Mouse (Mus musculus) forebrain, embryonic 10.5 days (tissue): ENCODE data around the gene 4930544D05Rik. TPM values are rescaled to one million over a fixed set of nuclear protein-coding genes. Genes with fewer than 3 reads are reported as not detected.
A peak's percentile ranks its signal among the peaks of the same experiment; 100 is the strongest.

Source experiments
- DNase-seq: peaks from one replicate; pipeline ENCODE4 v3.0.0-alpha.2; 2017; ENCODE audit warnings: low spot score; ENCODE audit errors: extremely low spot score
- H3K27ac ChIP-seq: fragments of 300-500 bp; sonication (generic); 2 replicates; pipeline ENCODE4 v1.5.1; 2016; ENCODE audit warnings: mild to moderate bottlenecking
- H3K27me3 ChIP-seq: fragments of 300-500 bp; sonication (generic); 2 replicates; pipeline ENCODE4 v1.6.1; 2016; ENCODE audit warnings: mild to moderate bottlenecking; ENCODE audit not compliant: poor library complexity, severe bottlenecking
- H3K36me3 ChIP-seq: fragments of 300-500 bp; sonication (generic); replicated peaks from 2 replicates; pipeline ENCODE4 v1.6.1; 2016; ENCODE audit warnings: mild to moderate bottlenecking, moderate library complexity
- H3K4me1 ChIP-seq: fragments of 300-500 bp; sonication (generic); 2 replicates; pipeline ENCODE4 v1.6.1; 2016
- H3K4me3 ChIP-seq: fragments of 300-500 bp; sonication (generic); 2 replicates; pipeline ENCODE4 v1.5.1; 2016; ENCODE audit warnings: mild to moderate bottlenecking, moderate library complexity
- H3K9me3 ChIP-seq: fragments of 300-500 bp; sonication (generic); 2 replicates; pipeline ENCODE4 v1.6.1; 2016; ENCODE audit warnings: mild to moderate bottlenecking, moderate library complexity
- WGBS: fragments of 180-500 bp; shearing (Covaris S2); methylation state at CpG from one replicate; pipeline ENCODE4 v1.1.7; 2016; 5-methylcytosine and 5-hydroxymethylcytosine counted together
- polyA plus RNA-seq: library from polyadenylated mRNA; unstranded; fragments of >200 nt; fragmentation: Nextera tagmentation; extraction: Ambion mirVana; gene quantifications from 2 replicates; pipeline ENCODE4 v1.2.1, GENCODE M21; 2016

Gene 4930544D05Rik
- polyA plus RNA-seq, 1 experiment from 2014 or later, result not detected

DNA sequence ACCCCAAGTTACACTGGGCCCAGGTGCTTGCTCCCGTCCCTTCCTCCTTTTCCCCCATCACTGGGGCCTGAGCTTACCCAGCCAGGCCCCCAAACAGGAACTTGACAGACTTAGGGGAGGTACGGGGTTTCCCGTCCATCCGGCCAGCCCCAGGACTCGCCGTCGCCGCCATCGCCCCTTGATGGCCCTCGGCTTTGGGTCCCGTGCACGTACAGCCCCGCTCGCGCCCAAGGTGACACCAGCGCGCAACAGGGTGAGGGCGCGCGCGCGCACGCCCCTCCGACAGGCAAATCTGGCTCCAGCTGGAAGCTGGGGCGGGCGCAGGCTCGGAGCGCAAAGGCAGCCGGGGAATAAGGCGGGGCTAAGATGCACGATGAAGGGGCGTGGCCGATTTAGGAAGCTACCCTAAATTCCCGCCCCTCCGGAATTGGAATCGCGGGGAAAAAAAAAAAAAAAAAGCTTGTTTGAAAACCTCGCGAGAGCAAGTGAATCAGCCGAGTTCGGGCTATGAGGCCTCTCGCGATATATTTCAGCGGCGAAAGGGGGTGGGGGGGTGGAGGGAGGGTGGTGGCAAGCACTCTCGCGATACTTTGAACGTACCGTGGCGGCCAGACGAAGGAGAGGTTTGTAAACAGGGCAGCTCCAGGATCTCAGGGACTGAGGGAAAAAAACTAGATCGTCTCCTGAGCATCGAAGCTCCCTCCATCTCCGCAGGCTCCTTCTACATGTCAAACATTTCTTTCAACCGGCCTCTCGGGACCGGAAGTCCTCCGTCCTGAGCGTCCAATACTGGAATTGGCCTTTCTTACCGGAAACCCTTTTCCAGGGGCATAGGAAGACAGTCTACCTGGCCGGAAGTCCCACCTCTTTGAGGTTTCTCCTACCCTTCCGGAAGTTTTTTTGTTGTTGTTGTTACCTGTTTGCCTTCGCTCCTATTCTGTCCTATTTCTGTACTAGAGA, 31.3 kb downstream of the 4930544D05Rik start, which contains the start of the genes Rnf167 and Slc25a11:
Gene Rnf167, plus strand, starts transcription at position 545 of the 960 bp plus-strand sequence.
Gene Slc25a11, minus strand, starts transcription at position 789 of the 960 bp plus-strand sequence.
- peaks cover 56% of the 10 kb centered on the region for H3K4me1 ChIP-seq
- H3K9me3 ChIP-seq, result no peaks in the 10 kb centered on the region
- H3K27ac ChIP-seq, result peak within 1 kb of the TSS; percentile 95
- no peaks in the 10 kb centered on the region for H3K27me3 ChIP-seq
- under 1% methylated on average over 63 of the region's 63 CpGs for WGBS
- H3K4me3 ChIP-seq, result peak within 1 kb of the TSS; percentile 84
- H3K36me3 ChIP-seq, result peaks cover 72% of the 10 kb centered on the region
- peak; percentile 97 for DNase-seq

GRCm38 (mm10) chr11:70647716-70648420, 32.2 kb downstream of the 4930544D05Rik start:
- WGBS, result 5% methylated on average over 28 of the region's 28 CpGs
- Histone ChIP-seq H3K4me3 (peak overlapping the region; percentile 84), H3K4me1 (peaks cover 65% of the 10 kb centered on the region), H3K9me3 (no peaks in the 10 kb centered on the region), H3K27ac (peak overlapping the region; percentile 95), H3K36me3 (peaks cover 78% of the 10 kb centered on the region), H3K27me3 (no peaks in the 10 kb centered on the region)
- no peak for DNase-seq

DNA sequence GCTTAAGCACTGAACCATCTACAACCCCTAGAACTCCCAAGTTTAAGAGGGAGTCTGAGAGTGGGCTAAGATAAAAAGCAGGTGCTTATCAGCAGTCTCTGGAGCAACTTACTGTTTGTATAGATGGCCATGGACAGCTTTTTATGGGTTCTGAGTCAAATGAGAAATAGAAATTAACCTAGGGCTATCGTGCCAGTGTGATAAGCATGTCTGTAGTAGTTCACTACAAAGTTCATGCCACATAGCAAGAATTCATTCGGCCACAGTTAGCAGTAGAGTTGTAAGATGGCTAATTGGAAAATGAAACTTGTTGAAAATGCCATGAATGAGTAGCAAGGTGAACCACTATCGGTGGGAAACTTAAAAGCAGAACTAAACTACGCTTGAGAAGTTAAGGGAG, 32.9 kb downstream of the 4930544D05Rik start:
- no peaks in the 10 kb centered on the region for H3K9me3 ChIP-seq
- H3K27ac ChIP-seq, result no peak overlapping the region
- no peaks in the 10 kb centered on the region for H3K27me3 ChIP-seq
- H3K36me3 ChIP-seq, result peaks cover 75% of the 10 kb centered on the region
- H3K4me3 ChIP-seq, result peak overlapping the region; percentile 84
- no peak for DNase-seq
- 84% methylated on average over 4 of the region's 4 CpGs for WGBS
- H3K4me1 ChIP-seq, result peaks cover 69% of the 10 kb centered on the region

DNA sequence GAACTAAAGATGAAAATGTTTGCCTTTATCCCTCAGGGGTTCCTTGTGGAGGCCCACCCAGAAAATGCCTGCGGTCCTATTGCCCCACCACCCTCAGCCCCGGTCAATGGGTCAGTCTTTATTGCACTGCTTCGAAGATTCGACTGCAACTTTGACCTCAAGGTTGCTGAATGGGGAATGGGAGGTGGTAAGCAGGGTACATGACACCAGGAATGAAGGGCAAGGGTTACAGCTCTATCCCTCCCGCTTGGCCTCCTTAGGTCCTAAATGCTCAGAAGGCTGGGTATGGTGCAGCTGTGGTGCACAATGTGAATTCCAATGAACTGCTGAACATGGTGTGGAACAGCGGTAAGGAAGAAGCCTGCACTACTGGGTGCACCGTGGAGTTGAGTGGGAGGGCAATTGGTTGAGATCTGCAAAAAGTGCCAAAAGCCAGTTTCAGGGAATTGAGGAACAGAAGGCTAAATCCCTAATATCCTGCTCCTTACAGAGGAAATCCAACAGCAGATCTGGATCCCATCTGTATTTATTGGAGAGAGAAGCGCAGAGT, 33.6 kb downstream of the 4930544D05Rik start:
- Histone ChIP-seq H3K27ac (no peak overlapping the region), H3K4me3 (peak overlapping the region; percentile 84), H3K36me3 (peaks cover 68% of the 10 kb centered on the region), H3K4me1 (peaks cover 69% of the 10 kb centered on the region), H3K9me3 (no peaks in the 10 kb centered on the region), H3K27me3 (no peaks in the 10 kb centered on the region)
- WGBS, result 86% methylated on average over 8 of the region's 8 CpGs
- no peak for DNase-seq

GRCm38 (mm10) chr11:70650322-70651175, 34.9 kb downstream of the 4930544D05Rik start:
- H3K4me3 ChIP-seq, result peak overlapping the region; percentile 17
- peaks cover 71% of the 10 kb centered on the region for H3K4me1 ChIP-seq
- no peak for DNase-seq
- no peaks in the 10 kb centered on the region for H3K9me3 ChIP-seq
- WGBS, result 85% methylated on average over 12 of the region's 12 CpGs
- H3K27me3 ChIP-seq, result no peaks in the 10 kb centered on the region
- peaks cover 55% of the 10 kb centered on the region for H3K36me3 ChIP-seq
- H3K27ac ChIP-seq, result no peak overlapping the region

GRCm38 (mm10) chr11:70651391-70651790, 35.7 kb downstream of the 4930544D05Rik start:
- Histone ChIP-seq H3K4me1 (peaks cover 71% of the 10 kb centered on the region), H3K27ac (no peak overlapping the region), H3K36me3 (peaks cover 51% of the 10 kb centered on the region), H3K9me3 (no peaks in the 10 kb centered on the region), H3K27me3 (no peaks in the 10 kb centered on the region), H3K4me3 (peak overlapping the region; percentile 17; the same call in 1 of the 2 replicates)
- no peak for DNase-seq
- 87% methylated on average over 2 of the region's 2 CpGs for WGBS

DNA sequence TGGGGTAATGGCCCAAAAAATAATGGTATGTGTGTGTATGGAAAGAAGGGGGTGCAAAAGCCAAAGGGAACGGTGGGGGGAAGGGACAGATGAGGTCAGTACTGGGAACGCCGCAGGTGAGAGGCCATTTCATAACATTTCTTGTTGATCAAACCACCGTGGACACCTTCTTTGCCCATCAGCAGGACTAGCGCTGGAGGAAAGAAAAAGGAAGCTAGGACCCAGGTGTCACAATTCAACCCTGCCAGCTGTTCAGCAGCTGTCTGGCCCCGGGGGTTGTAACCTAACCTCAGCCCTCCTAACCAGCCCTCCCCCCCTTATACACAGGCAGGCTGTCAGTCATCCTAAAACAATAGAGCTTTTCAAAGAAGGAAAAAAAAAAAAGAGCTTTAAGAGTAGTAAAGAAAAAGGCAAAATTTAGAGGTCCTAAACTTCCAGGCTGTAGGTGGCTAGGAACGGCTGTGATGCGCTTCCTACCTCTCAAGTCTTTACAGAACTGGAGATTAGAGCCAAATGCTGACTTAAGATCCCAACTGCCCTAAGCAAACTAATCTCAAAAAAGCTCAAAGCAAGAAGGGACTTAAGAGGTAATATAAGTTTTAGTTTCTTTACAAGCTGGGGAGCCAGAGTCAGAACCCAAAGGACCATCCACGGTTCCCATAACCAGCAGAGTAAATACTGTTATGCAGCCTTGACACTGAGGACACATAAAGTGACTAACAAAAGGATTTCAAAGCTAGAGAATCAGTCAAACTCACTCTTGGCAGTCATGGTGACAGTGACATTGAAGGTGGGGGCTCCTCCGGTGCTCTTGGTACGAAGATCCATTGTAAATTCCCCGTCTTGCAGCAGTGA, 36.6 kb downstream of the 4930544D05Rik start:
- H3K36me3 ChIP-seq, result peaks cover 51% of the 10 kb centered on the region
- WGBS, result 76% methylated on average over 12 of the region's 12 CpGs
- H3K27me3 ChIP-seq, result no peaks in the 10 kb centered on the region
- no peak for DNase-seq
- peak overlapping the region; percentile 99 for H3K4me3 ChIP-seq
- H3K9me3 ChIP-seq, result no peaks in the 10 kb centered on the region
- peaks cover 75% of the 10 kb centered on the region for H3K4me1 ChIP-seq
- peak overlapping the region; percentile 99; the same call in 1 of the 2 replicates for H3K27ac ChIP-seq

DNA sequence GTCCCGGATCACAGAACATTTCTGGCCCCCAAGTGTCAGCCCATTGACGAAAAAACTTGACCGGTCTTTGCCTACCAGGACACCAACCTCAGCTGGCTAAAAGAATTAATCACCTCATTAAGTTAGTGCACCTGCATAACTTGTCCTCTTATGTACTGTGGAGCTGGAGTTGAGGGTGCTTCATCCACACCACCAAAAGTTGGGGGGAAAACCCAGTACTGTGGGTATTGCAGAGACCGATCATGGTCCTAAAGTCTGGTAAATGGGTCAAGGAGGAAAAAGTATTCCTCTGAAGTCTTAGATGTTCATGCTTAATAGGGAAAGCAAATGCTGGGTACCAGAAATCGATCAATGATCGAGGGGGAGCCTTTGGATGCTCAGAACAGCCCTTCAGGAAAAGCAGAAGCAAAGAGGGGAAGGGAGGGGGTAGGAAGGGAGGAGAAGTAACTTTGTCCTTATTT, 37.3 kb downstream of the 4930544D05Rik start:
- no peak for DNase-seq
- H3K9me3 ChIP-seq, result no peaks in the 10 kb centered on the region
- H3K36me3 ChIP-seq, result peaks cover 51% of the 10 kb centered on the region
- H3K27ac ChIP-seq, result peak overlapping the region; percentile 99
- peaks cover 79% of the 10 kb centered on the region for H3K4me1 ChIP-seq
- 62% methylated on average over 6 of the region's 6 CpGs for WGBS
- H3K4me3 ChIP-seq, result peak overlapping the region; percentile 99
- no peaks in the 10 kb centered on the region for H3K27me3 ChIP-seq

DNA sequence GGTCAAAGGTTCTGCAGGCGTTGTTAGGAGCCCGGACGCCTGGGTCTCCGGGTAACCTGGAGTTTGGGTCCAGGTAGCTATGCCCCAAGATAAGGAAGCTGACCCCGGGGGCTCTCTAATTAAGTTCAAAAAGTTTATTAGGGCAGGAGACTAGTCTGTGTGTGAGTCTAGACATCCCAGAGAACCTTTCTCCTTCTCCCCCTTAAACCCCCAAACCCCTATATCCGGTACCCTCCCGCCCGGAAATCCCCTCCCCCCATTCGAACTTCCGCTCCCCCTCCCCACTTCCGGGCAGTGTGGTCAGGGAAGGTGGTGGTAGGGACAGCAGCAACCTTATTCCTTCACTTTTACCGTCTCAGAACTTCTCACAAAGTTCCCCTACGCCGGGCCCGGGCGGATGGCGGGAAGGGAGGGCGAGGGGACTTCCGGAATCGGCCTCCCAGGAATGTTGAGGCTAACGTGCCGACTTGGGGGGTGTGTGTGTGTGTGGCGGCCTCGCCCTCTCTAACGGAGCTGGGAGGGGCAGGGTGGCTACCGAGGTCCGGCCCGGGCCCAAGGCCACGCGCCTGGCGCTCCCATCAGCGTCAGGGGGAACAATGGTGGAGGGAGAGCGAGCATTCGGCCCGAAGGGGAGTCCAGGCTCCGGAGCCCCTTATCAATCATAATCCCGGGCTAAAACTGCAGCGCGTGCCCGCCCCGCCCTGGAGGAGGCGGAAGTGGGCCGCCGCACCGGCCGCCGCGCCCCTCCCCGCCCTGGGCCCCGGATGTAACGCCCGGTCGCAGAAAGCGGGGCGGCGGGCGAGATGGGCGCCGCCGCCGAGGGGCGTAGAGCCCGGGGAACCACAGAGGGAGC, 37.9 kb downstream of the 4930544D05Rik start:
- Histone ChIP-seq H3K27ac (peak overlapping the region; percentile 99), H3K9me3 (no peaks in the 10 kb centered on the region), H3K4me3 (peak overlapping the region; percentile 99), H3K4me1 (peaks cover 79% of the 10 kb centered on the region), H3K27me3 (no peaks in the 10 kb centered on the region), H3K36me3 (peaks cover 47% of the 10 kb centered on the region)
- peak; percentile 82 for DNase-seq
- WGBS, result under 1% methylated on average over 62 of the region's 63 CpGs

GRCm38 (mm10) chr11:70654198-70654922, 38.7 kb downstream of the 4930544D05Rik start, which contains the start of gene Pfn1:
Gene Pfn1, minus strand, starts transcription at chr11:70654644.
- H3K9me3 ChIP-seq, result no peaks in the 10 kb centered on the region
- no peaks in the 10 kb centered on the region for H3K27me3 ChIP-seq
- peaks cover 75% of the 10 kb centered on the region for H3K4me1 ChIP-seq
- peak within 1 kb of the TSS; percentile 99 for H3K27ac ChIP-seq
- peak; percentile 80 for DNase-seq
- WGBS, result under 1% methylated on average over 61 of the region's 61 CpGs
- H3K4me3 ChIP-seq, result peak within 1 kb of the TSS; percentile 99
- peaks cover 41% of the 10 kb centered on the region for H3K36me3 ChIP-seq
